8 mouse cellular contexts compared by ENCODE assay signal in genomic region chr11:3516859-3517845, GRCm38 (mm10). TPM values are rescaled to one million over a fixed set of nuclear protein-coding genes. Genes with fewer than 3 reads are reported as not detected.
DNase-seq lines count a peak whose midpoint lies in the region; ATAC-seq lines count a peak whose summit lies in the region.

No protein-coding gene starts in this region.

- peaks cover 5% of the 10 kb centered on the region; the same call in 1 of the 2 replicates for H3K27me3 ChIP-seq in heart, embryonic 11.5 days (ENCODE audit: control insufficient read depth, insufficient read depth, low read length)
- H3K27me3 ChIP-seq in kidney, embryonic 14.5 days (ENCODE audit: control insufficient read depth, insufficient read depth, low read length) = 0 out of 2 replicates have a peak, but pooled peaks cover 4% of the 10 kb centered on the region

- 3% methylated on average over 50 of the region's 50 CpGs for WGBS in heart, embryonic 11.5 days (ENCODE audit: insufficient replicate concordance)
- WGBS in kidney, embryonic 14.5 days = under 1% methylated on average over 50 of the region's 50 CpGs

- peak; percentile 94 for DNase-seq in heart, adult 11 months
- no peak for DNase-seq in heart, adult 8-10 months (ENCODE audit: low spot score)
- peak; percentile 54 for DNase-seq in cerebellum, adult 8-10 months
- peak; percentile 54 for DNase-seq in mesoderm, embryonic 11.5 days (ENCODE audit: low read depth, low spot score)
- DNase-seq in thymus, postnatal 4 days = peak; percentile 61

- H3K9ac ChIP-seq in heart, embryonic 11.5 days (ENCODE audit: low read depth, low read length) = peak overlapping the region; percentile 43; the same call in 1 of the 2 replicates
- H3K9ac ChIP-seq in kidney, embryonic 14.5 days (ENCODE audit: low read depth, low read length) = peak overlapping the region; percentile 13

- peak overlapping the region; percentile 36 for H3K4me3 ChIP-seq in heart, embryonic 11.5 days (ENCODE audit: low read depth, low read length)
- peak overlapping the region; percentile 29 for H3K4me3 ChIP-seq in kidney, embryonic 14.5 days (ENCODE audit: low read length)

- no peak overlapping the region for H3K27ac ChIP-seq in heart, embryonic 11.5 days (ENCODE audit: low read depth, low read length)
- H3K27ac ChIP-seq in kidney, embryonic 14.5 days (ENCODE audit: low read depth, low read length) = no peak overlapping the region

- H3K4me2 ChIP-seq in heart, embryonic 11.5 days = peak overlapping the region; percentile 81
- H3K4me2 ChIP-seq in kidney, embryonic 14.5 days (replicated peaks; ENCODE audit: low read depth, low read length) = peak overlapping the region; percentile 47

- H3K36me3 ChIP-seq in heart, embryonic 11.5 days (ENCODE audit: control insufficient read depth, insufficient read depth, low read length) = peaks cover 13% of the 10 kb centered on the region
- H3K36me3 ChIP-seq in kidney, embryonic 14.5 days (ENCODE audit: control insufficient read depth, insufficient read depth, low read length) = peaks cover 31% of the 10 kb centered on the region

- no peak for ATAC-seq in heart, embryonic 11.5 days (replicated peaks; ENCODE audit: insufficient number of reproducible peaks, low FRiP score, low TSS enrichment)
- ATAC-seq in kidney, embryonic 14.5 days (ENCODE audit: low FRiP score, low TSS enrichment) = peak; percentile 36; the same call in 1 of the 2 replicates
- ATAC-seq in monocyte, adult 5-6 weeks (replicated peaks; ENCODE audit: insufficient number of reproducible peaks, low FRiP score, low TSS enrichment, poor library complexity, severe bottlenecking) = no peak

- peaks cover 22% of the 10 kb centered on the region for H3K4me1 ChIP-seq in heart, embryonic 11.5 days (ENCODE audit: control insufficient read depth, insufficient read depth, low read length)
- peaks cover 20% of the 10 kb centered on the region for H3K4me1 ChIP-seq in kidney, embryonic 14.5 days (ENCODE audit: control insufficient read depth, insufficient read depth, low read length)

- H3K9me3 ChIP-seq in heart, embryonic 11.5 days (replicated peaks; ENCODE audit: control insufficient read depth, low read length) = no peaks in the 10 kb centered on the region
- H3K9me3 ChIP-seq in kidney, embryonic 14.5 days (ENCODE audit: control insufficient read depth, low read length) = no peaks in the 10 kb centered on the region

RNA-seq across cellular contexts. Expression of gene Selenom, which starts 2.7 kb away (rescaled TPM):
- total RNA-seq in heart, adult 8-10 months (2022) = 10 to 100 TPM; 33.5 to 51.0 (median 41.9) TPM
- polyA plus RNA-seq in heart, embryonic 11.5 days (2014; fragmentation: Nextera tagmentation; extraction: Ambion mirVana) = 122 and 127 TPM in 2 replicates
- 82.1 and 107 TPM in 2 replicates for polyA plus RNA-seq in kidney, embryonic 14.5 days (2014; fragmentation: Nextera tagmentation; extraction: Ambion mirVana)
- total RNA-seq in monocyte, adult 5-6 weeks (2017) = 3.0 to 22.8 TPM (median 7.5 TPM) in 3 replicates

RNA-seq across cellular contexts. Expression of gene Inpp5j, which starts 12.5 kb away (rescaled TPM):
- total RNA-seq in heart, adult 8-10 months (2022) = 10 to 100 TPM; 19.9 to 24.1 (median 22.7) TPM
- 6.5 and 7.0 TPM in 2 replicates for polyA plus RNA-seq in heart, embryonic 11.5 days (2014; fragmentation: Nextera tagmentation; extraction: Ambion mirVana)
- polyA plus RNA-seq in kidney, embryonic 14.5 days (2014; fragmentation: Nextera tagmentation; extraction: Ambion mirVana) = 0.40 and 0.61 TPM in 2 replicates
- total RNA-seq in monocyte, adult 5-6 weeks (2017) = 0.68 to 5.5 TPM (median 2.3 TPM) in 3 replicates

RNA-seq across cellular contexts. Expression of gene Smtn, which starts 23.3 kb away (rescaled TPM):
- total RNA-seq in heart, adult 8-10 months (2022) = 100 to 1,000 TPM; 128 to 185 (median 149) TPM
- polyA plus RNA-seq in heart, embryonic 11.5 days (2014; fragmentation: Nextera tagmentation; extraction: Ambion mirVana) = 66.9 and 72.9 TPM in 2 replicates
- polyA plus RNA-seq in kidney, embryonic 14.5 days (2014; fragmentation: Nextera tagmentation; extraction: Ambion mirVana) = 51.8 and 70.7 TPM in 2 replicates
- 1.4 to 6.2 TPM (median 2.6 TPM) in 3 replicates for total RNA-seq in monocyte, adult 5-6 weeks (2017)

RNA-seq across cellular contexts. Expression of gene Pla2g3, which starts 29.1 kb away (rescaled TPM):
- under 1 TPM in 2 of 4 experiments, not detected in 2; 0.14 to 0.16 TPM for total RNA-seq in heart, adult 8-10 months (2022)
- 0.26 and 0.39 TPM in 2 replicates for polyA plus RNA-seq in heart, embryonic 11.5 days (2014; fragmentation: Nextera tagmentation; extraction: Ambion mirVana)
- 0.39 and 0.77 TPM in 2 replicates for polyA plus RNA-seq in kidney, embryonic 14.5 days (2014; fragmentation: Nextera tagmentation; extraction: Ambion mirVana)
- 0.29 to 3.8 TPM in 2 of 3 replicates, not detected in the other for total RNA-seq in monocyte, adult 5-6 weeks (2017)

Comparison
In these comparisons a context has a peak if more than half of its experiments do, and no peak if none do; other contexts are left out.
1. RNA of gene Smtn, which starts 23.3 kb away (total RNA-seq): 128 to 185 TPM in heart, adult 8-10 months; 1.4 to 6.2 TPM in monocyte, adult 5-6 weeks; every median in the first group is over 10 times any median in the second.